Mouse (Mus musculus) forebrain, embryonic 10.5 days (tissue): ENCODE results near the gene Cstb. TPM values are rescaled to one million over a fixed set of nuclear protein-coding genes. Genes with fewer than 3 reads are reported as not detected.
"Not testable (repeated sequence)": the region's sequence is repeated elsewhere in the genome, so short reads cannot be mapped to it uniquely, and the experiment has no call there.

Experiments used
- DNase-seq: peaks from one replicate; pipeline ENCODE4 v3.0.0-alpha.2; 2017; ENCODE audit warnings: low spot score; ENCODE audit errors: extremely low spot score
- H3K27ac ChIP-seq: fragments of 300-500 bp; sonication (generic); 2 replicates; pipeline ENCODE4 v1.5.1; 2016; ENCODE audit warnings: mild to moderate bottlenecking
- H3K27me3 ChIP-seq: fragments of 300-500 bp; sonication (generic); 2 replicates; pipeline ENCODE4 v1.6.1; 2016; ENCODE audit warnings: mild to moderate bottlenecking; ENCODE audit not compliant: poor library complexity, severe bottlenecking
- H3K36me3 ChIP-seq: fragments of 300-500 bp; sonication (generic); replicated peaks from 2 replicates; pipeline ENCODE4 v1.6.1; 2016; ENCODE audit warnings: mild to moderate bottlenecking, moderate library complexity
- H3K4me1 ChIP-seq: fragments of 300-500 bp; sonication (generic); 2 replicates; pipeline ENCODE4 v1.6.1; 2016
- H3K4me3 ChIP-seq: fragments of 300-500 bp; sonication (generic); 2 replicates; pipeline ENCODE4 v1.5.1; 2016; ENCODE audit warnings: mild to moderate bottlenecking, moderate library complexity
- H3K9me3 ChIP-seq: fragments of 300-500 bp; sonication (generic); 2 replicates; pipeline ENCODE4 v1.6.1; 2016; ENCODE audit warnings: mild to moderate bottlenecking, moderate library complexity
- WGBS: fragments of 180-500 bp; shearing (Covaris S2); methylation state at CpG from one replicate; pipeline ENCODE4 v1.1.7; 2016; 5-methylcytosine and 5-hydroxymethylcytosine counted together
- polyA plus RNA-seq: library from polyadenylated mRNA; unstranded; fragments of >200 nt; fragmentation: Nextera tagmentation; extraction: Ambion mirVana; gene quantifications from 2 replicates; pipeline ENCODE4 v1.2.1, GENCODE M21; 2016

Gene Cstb
- polyA plus RNA-seq, 1 experiment from 2014 or later: 115 TPM

DNA sequence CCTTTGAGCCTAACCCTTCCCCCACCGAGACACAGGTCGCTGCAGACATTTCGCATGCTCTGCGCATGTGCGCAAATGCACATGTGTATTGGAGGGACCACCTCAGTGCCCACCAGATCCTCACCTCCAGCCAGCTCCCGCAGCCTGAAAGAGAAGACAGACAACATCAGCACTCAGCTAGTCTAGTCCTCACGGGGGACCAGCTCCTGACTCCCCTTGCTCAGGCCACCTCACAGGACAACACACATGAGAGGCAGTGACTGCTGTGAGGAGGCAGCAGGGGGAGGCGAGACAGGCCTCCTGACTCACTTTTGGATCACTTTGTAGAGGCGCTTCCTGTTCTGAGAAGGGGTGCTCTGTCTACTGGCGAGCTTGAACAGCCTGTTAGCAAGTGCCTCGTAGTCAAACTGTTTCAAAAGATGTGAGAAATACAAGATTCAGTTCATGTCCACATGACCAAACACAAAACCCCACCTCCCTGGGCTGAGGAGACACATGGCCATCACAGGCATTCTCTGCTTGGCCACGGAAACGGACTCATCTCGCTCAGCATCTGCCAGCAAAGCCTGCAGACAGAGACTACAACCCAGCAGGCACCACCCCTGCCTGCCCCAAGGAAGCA is 23.1 kb upstream of the Cstb start:
- Histone ChIP-seq H3K27me3 (peaks cover 3% of the 10 kb centered on the region; the same call in 1 of the 2 replicates), H3K27ac (no peak overlapping the region), H3K4me3 (no peak overlapping the region), H3K4me1 (peaks cover 13% of the 10 kb centered on the region), H3K36me3 (peaks cover 89% of the 10 kb centered on the region), H3K9me3 (no peaks in the 10 kb centered on the region)
- WGBS: 91% methylated on average over 14 of the region's 14 CpGs
- DNase-seq: no peak

DNA sequence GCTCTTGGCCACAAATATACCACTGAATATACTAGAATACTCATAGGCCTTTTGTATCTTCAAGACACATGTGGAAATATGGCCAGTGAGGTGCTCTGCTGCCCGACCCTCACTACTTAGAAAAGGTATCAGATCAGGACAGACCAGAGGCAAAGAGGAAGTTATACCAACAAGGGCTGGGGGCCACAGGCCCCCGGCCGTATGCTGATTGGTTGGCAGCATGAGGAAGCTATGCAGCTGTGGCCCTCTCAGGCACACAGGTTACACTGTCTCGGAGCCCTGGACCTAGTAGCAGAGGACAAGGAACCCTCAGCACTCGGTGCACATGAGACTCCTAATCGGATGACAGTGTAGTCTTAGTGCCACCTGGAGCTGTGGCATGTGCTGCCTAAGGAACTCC is 19.3 kb upstream of the Cstb start:
- H3K27me3 ChIP-seq: no peaks in the 10 kb centered on the region
- WGBS: 98% methylated on average over 6 of the region's 6 CpGs
- H3K36me3 ChIP-seq: peaks cover 98% of the 10 kb centered on the region
- H3K4me1 ChIP-seq: peaks cover 4% of the 10 kb centered on the region
- H3K9me3 ChIP-seq: no peaks in the 10 kb centered on the region
- H3K27ac ChIP-seq: no peak overlapping the region
- no peak for DNase-seq
- H3K4me3 ChIP-seq: no peak overlapping the region

DNA sequence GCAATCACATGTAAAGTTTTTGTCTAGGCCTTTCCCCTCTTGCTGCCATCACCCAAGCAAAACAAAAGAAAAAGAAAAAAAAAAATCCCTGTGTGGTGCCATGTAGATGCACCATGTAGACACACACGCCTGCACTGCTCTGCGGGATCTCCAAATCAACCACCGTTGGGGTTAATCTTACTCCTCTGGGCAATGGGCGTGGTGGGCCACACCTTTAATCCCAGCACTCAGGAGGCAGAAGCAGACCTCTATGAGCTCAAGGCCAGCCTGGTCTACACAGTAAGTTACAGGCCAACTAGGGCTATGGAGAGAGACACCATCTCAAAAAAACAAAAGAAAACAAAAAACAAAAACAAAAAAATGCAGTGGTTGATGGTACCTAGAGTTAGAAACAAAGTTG is 18.3 kb upstream of the Cstb start:
- H3K36me3 ChIP-seq: peaks cover 89% of the 10 kb centered on the region

DNA sequence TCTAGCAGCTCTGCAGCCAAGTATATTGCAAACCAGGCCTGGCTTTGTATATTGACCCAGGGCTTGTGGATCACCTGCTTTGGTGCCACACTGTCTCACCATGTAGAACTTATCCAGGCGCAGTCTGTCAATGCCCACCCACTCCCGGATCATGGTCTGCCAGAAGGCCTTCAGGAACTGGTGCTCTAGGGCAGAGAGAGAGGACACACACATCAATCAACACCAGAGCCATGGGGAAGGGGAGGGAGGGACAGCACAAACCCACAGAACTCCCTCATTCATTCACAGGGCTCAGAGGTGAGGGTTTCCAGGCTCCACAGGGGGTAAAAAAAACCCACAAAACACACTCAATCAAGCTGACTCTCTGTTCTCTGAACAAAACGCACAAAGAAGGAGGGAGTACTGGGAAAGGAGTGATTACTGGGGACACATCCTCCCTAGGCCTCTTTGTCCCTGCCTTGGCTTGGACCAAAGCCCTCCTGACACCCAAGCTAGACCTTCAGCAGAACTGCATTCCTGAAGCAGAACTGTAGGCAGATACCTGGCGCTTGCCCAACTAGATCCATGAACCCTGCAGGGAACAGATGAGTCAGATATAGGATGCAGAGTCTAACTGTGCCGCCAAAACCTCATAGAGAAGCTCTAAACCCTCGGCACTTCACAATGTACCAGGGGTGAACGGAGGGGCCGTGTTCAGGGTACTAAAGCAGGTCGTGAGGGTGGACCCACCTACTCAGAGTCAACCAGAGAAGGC is 16.3 kb upstream of the Cstb start:
- Histone ChIP-seq H3K4me1 (peaks cover 20% of the 10 kb centered on the region), H3K4me3 (no peak overlapping the region), H3K27me3 (no peaks in the 10 kb centered on the region), H3K36me3 (peaks cover 68% of the 10 kb centered on the region), H3K27ac (no peak overlapping the region), H3K9me3 (no peaks in the 10 kb centered on the region)
- 91% methylated on average over 9 of the region's 9 CpGs for WGBS
- DNase-seq: no peak

More for the DNA sequence above, 18.3 kb upstream of the Cstb start:
- Histone ChIP-seq H3K9me3 (no peaks in the 10 kb centered on the region), H3K27me3 (no peaks in the 10 kb centered on the region), H3K27ac (no peak overlapping the region), H3K4me1 (peaks cover 14% of the 10 kb centered on the region), H3K4me3 (no peak overlapping the region)
- 92% methylated on average over 4 of the region's 4 CpGs for WGBS
- no peak for DNase-seq

DNA sequence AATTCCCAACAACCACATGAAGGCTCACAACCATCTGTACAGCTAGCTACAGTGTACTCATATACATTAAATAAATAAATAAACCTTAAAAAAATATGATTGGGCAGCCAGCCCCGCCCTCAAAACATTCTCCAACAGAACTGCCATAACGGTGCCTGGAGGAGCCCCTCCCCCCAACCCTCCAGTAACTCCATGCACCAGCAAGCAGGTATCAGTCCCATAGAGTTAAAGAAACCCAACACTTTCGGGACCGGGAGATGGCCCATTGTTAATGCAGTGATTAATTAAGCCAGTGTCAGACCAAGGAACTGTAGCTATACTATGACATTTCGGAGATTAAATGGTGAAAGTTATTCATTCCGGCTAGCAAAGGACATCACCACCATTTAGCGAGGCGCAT is 13.6 kb upstream of the Cstb start:
- Histone ChIP-seq H3K27ac (peak overlapping the region; percentile 90), H3K9me3 (no peaks in the 10 kb centered on the region), H3K36me3 (peaks cover 42% of the 10 kb centered on the region), H3K4me3 (peak overlapping the region; percentile 93), H3K27me3 (no peaks in the 10 kb centered on the region), H3K4me1 (peaks cover 20% of the 10 kb centered on the region)
- DNase-seq: no peak
- 22% methylated on average over 8 of the region's 8 CpGs for WGBS

DNA sequence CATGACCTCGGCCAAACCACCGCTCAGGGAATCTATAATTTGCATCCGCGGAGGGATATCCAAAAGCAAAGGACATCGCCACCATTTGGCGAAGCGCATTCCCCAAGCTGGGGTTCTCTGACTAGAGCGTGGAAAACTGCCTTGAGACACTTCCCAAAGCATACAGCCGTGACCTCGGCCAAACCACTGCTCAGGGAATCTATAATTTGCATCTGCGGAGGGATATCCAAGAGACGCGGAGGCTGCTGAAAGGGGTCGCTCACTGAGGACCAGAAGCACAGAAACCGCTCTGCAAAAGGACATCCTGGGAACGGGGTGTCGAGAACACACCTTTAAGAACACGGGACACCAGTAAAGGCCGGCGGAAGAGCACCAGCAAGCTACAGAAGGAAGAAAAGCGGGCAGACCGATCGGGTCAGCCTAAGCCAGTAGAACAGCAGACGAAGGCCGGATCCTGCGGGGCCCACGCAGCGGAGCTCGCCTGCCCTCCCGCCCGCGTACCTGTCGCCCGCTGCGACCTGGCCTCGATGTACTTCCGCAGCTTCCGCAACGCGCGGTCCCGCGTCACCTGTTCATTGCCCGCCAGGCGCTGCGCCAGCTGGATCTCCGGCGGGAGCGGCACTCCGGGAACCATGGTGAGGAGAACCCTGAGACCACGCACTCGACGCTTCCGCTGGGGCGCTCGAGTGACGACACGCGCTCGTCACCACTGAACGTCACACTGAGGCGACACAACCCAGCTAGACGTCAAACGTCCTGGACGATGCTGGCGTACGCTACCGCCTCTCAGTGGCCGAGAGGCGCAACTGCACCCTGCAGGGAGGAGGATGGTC is 12.9 kb upstream of the Cstb start, which contains the start of gene Rrp1:
Gene Rrp1 (minus strand): TSS at position 725 of the 833 bp plus-strand sequence.
- under 1% methylated on average over 70 of the region's 70 CpGs for WGBS
- Histone ChIP-seq H3K27ac (peak within 1 kb of the TSS; percentile 90), H3K9me3 (no peaks in the 10 kb centered on the region), H3K4me1 (peaks cover 20% of the 10 kb centered on the region), H3K27me3 (no peaks in the 10 kb centered on the region), H3K4me3 (peak within 1 kb of the TSS; percentile 93), H3K36me3 (peaks cover 36% of the 10 kb centered on the region)
- DNase-seq: peak; percentile 92

DNA sequence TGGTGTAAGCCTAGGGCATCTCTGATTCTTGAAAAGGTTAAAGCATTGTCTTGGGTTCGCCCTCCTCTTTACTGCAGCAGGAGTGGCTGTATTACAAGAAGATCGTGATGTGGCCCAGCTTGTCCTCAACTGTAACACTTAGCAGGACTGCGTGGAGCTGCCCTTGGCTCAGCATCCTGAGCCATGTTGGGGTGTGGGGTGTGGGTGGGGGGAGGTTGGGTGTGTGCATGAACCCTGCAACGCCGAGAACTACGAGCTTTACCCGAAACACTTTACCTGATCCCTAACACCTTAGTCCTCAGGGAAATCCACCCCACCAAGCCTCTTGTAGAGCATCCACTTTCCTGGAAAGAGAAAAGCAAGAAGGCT is 12.3 kb upstream of the Cstb start:
- H3K36me3 ChIP-seq: peaks cover 31% of the 10 kb centered on the region
- no peaks in the 10 kb centered on the region for H3K27me3 ChIP-seq
- peak overlapping the region; percentile 93 for H3K4me3 ChIP-seq
- no peaks in the 10 kb centered on the region for H3K9me3 ChIP-seq
- 47% methylated on average over 7 of the region's 7 CpGs for WGBS
- peak overlapping the region; percentile 90 for H3K27ac ChIP-seq
- DNase-seq: no peak
- H3K4me1 ChIP-seq: peaks cover 20% of the 10 kb centered on the region

DNA sequence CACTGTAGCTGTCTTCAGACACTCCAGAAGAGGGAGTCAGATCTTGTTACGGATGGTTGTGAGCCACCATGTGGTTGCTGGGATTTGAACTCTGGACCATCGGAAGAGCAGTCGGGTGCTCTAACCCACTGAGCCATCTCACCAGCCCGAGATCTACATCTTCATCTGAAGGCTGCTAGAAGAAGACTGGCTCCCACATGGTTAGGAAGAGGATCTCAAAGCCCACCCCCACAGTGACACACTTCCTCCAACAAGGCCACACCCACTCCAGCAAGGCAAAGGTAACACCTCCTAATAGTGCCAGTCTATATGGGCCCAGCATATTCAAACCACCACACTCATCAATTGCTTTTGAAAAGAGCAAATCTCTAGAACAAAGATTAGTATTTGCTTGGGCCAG is 10.5 kb upstream of the Cstb start:
- Histone ChIP-seq H3K36me3 (peaks cover 13% of the 10 kb centered on the region), H3K4me1 (peaks cover 20% of the 10 kb centered on the region)
- H3K27ac ChIP-seq, DNase-seq, H3K9me3 ChIP-seq, H3K27me3 ChIP-seq, H3K4me3 ChIP-seq: not testable (repeated sequence)
- 93% methylated on average over 3 of the region's 4 CpGs for WGBS

DNA sequence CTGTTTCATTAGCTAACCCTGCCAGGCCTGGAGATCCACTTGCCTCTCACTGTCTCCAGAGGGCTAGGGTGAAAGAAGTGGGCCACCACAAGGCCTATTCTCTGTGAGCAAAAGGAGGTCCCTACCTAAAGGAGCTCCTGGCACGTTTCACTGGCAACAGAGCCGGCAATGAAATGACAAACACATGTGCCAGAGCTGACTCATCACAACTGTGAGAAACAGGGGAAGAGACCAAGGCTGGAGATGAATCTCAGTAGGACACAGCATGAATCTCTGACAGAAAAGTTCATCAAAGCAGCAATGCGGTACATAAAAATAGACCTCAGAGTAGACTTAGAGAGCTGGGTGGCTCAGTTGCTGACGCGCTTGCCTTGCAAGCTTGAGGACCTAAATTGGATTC is 7.6 kb upstream of the Cstb start:
- Histone ChIP-seq H3K27me3 (no peaks in the 10 kb centered on the region), H3K36me3 (no peaks in the 10 kb centered on the region), H3K4me3 (no peak overlapping the region), H3K9me3 (no peaks in the 10 kb centered on the region), H3K27ac (no peak overlapping the region), H3K4me1 (peaks cover 6% of the 10 kb centered on the region)
- no peak for DNase-seq
- 64% methylated on average over 5 of the region's 5 CpGs for WGBS

DNA sequence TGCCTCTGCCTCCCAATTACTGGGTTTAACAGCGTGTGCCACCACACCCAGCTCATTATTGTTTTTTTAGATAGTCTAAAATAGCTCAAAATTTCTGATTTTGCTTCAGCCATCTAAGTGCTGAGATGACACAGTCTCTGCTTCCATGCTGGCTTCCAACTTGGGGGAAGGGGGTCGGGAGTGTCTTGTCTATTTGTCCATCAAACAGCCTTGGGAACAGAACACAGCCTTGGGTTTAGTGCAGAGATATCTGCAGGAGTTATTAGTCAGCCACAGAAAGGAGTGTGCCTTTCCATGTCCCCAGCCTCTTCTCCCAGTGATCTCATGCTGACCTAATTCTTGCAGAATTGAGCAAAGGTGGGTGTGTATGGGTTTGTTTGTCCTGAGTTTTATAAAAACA is 6.7 kb upstream of the Cstb start:
- H3K4me1 ChIP-seq: no peaks in the 10 kb centered on the region
- no peaks in the 10 kb centered on the region for H3K9me3 ChIP-seq
- H3K4me3 ChIP-seq: no peak overlapping the region
- no peaks in the 10 kb centered on the region for H3K27me3 ChIP-seq
- WGBS: 90% methylated on average over 2 of the region's 2 CpGs
- no peak for DNase-seq
- no peaks in the 10 kb centered on the region for H3K36me3 ChIP-seq
- H3K27ac ChIP-seq: no peak overlapping the region

DNA sequence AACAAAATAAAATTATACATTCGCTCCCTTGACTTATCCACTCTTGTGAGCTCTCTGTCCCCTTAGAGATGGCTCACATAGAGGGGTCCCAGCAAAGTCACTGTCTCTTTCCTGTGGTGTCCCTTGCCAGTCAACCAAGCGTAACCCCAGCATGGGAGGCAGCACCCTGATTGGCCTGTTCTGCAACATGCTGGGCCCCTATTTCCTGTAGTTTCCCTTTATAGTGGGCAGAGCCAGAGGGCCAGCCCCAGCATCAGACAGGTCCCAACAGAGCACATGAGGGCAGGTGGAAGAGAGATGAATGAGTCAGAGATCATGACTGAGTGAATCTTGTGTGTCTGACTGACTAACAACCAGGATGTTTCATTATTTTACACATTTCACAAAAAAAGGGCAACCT is 4.5 kb upstream of the Cstb start:
- 81% methylated on average over 2 of the region's 2 CpGs for WGBS
- Histone ChIP-seq H3K27ac (no peak overlapping the region), H3K4me3 (no peak overlapping the region), H3K4me1 (peaks cover 10% of the 10 kb centered on the region), H3K36me3 (no peaks in the 10 kb centered on the region), H3K27me3 (no peaks in the 10 kb centered on the region), H3K9me3 (no peaks in the 10 kb centered on the region)
- DNase-seq: no peak

DNA sequence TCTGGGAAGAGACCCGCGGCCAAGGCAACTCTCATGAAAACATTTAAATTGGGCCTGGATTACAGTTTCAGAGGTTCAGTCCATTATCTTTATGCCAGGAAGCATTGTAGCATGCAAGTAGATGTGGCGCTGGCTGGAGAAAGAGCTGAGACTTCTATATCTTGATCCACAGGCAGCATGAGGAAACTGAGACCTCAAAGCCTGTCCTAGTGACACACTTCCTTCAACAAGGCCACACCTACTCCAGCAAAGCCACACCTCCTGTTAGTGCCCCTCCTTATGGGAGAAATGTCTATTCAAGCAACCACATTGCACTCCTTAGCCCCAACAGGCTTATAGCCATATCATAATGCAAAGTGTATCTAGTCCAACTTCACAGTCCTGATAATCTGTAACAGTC is 2.9 kb upstream of the Cstb start:
- no peak for DNase-seq
- no peak overlapping the region for H3K27ac ChIP-seq
- H3K9me3 ChIP-seq: no peaks in the 10 kb centered on the region
- H3K36me3 ChIP-seq: peaks cover 8% of the 10 kb centered on the region
- no peak overlapping the region for H3K4me3 ChIP-seq
- H3K27me3 ChIP-seq: no peaks in the 10 kb centered on the region
- 93% methylated on average over 3 of the region's 3 CpGs for WGBS
- H3K4me1 ChIP-seq: peaks cover 18% of the 10 kb centered on the region
